Mouse (Mus musculus) CH12.LX (cell line): ENCODE measurements around the gene Rhbdf2.

Source experiments
- CHD2 ChIP-seq: IDR thresholded peaks from 2 replicates; pipeline ENCODE4 v1.6.1; 2011; ENCODE audit warnings: low read length, improper control_type of control experiment
- CTCF ChIP-seq, 2 experiments: IDR thresholded peaks in 1 of 2; conservative IDR thresholded peaks in 1 of 2; 2 replicates each; pipeline ENCODE4 v1.5.1; 2011 to 2012; ENCODE audit warnings: low read depth in 2 of 2, low read length in 2 of 2, improper control_type of control experiment in 1 of 2, inconsistent platforms in 1 of 2, mild to moderate bottlenecking in 1 of 2, moderate library complexity in 1 of 2
- HCFC1 ChIP-seq: IDR thresholded peaks from 2 replicates; pipeline ENCODE4 v1.6.1; 2012; ENCODE audit warnings: low read depth, mild to moderate bottlenecking, inconsistent platforms, low read length, improper control_type of control experiment
- JUND ChIP-seq: conservative IDR thresholded peaks from 2 replicates; pipeline ENCODE4 v1.6.1; 2011; ENCODE audit warnings: low read depth, low read length, improper control_type of control experiment
- MAZ ChIP-seq: IDR thresholded peaks from 2 replicates; pipeline ENCODE4 v1.6.1; 2012; ENCODE audit warnings: low read depth, mild to moderate bottlenecking, inconsistent platforms, low read length, improper control_type of control experiment, moderate library complexity
- POLR2A ChIP-seq: IDR thresholded peaks from 2 replicates; pipeline ENCODE4 v1.6.1; 2011; ENCODE audit warnings: low read depth, mild to moderate bottlenecking, improper control_type of control experiment, low read length
- POLR2AphosphoS2 ChIP-seq: IDR thresholded peaks from 2 replicates; pipeline ENCODE4 v1.6.1; 2011; ENCODE audit warnings: low read depth, low read length, improper control_type of control experiment
- TBP ChIP-seq: conservative IDR thresholded peaks from 2 replicates; pipeline ENCODE4 v1.6.1; 2011; ENCODE audit warnings: low read depth, low read length, improper control_type of control experiment
- ZNF384 ChIP-seq: IDR thresholded peaks from 2 replicates; pipeline ENCODE4 v1.6.1; 2012; ENCODE audit warnings: low read depth, low read length, improper control_type of control experiment, inconsistent platforms

GRCm38 (mm10) chr11:116609965-116610630 is 16.7 kb downstream of the Rhbdf2 start:
- no peak for TF ChIP-seq POLR2A
- no peak for TF ChIP-seq MAZ
- TF ChIP-seq CHD2 = no peak
- no peak for TF ChIP-seq HCFC1
- no peak for TF ChIP-seq ZNF384
- no peak for TF ChIP-seq POLR2AphosphoS2
- TF ChIP-seq CTCF (conservative IDR thresholded peaks at IDR 0.05 in 1 of 2, IDR thresholded peaks at IDR 0.05 in 1 of 2; ENCODE audit: low read depth in 2 of 2, low read length in 2 of 2) = no peak
- no peak for TF ChIP-seq JUND
- no peak for TF ChIP-seq TBP
